Mouse (Mus musculus) stomach, embryonic 15.5 days (tissue): ENCODE measurements at regions not wholly inside any gene's neighbourhood (a gene's known extent, or its start where the extent isn't known, plus 50 kb on each side); places are given as distances from the start of the nearest gene placed in this dataset.

Experiments used
- ATAC-seq: fragments of 200-750 bp; cut with Nextera tagmentation; 2 replicates; pipeline ENCODE4 v1.8.0; 2017; ENCODE audit warnings: low read depth, moderate number of reproducible peaks, moderate TSS enrichment; ENCODE audit not compliant: insufficient read depth, low FRiP score
- H3K27ac ChIP-seq: fragments of 300-500 bp; sonication (generic); 2 replicates; pipeline ENCODE4 v1.5.1; 2015; ENCODE audit warnings: mild to moderate bottlenecking, inconsistent platforms
- H3K27me3 ChIP-seq: fragments of 300-500 bp; sonication (generic); replicated peaks from 2 replicates; pipeline ENCODE4 v1.6.1; 2015; ENCODE audit warnings: inconsistent platforms
- H3K36me3 ChIP-seq: fragments of 300-500 bp; sonication (generic); 2 replicates; pipeline ENCODE4 v1.6.1; 2015; ENCODE audit warnings: inconsistent platforms
- H3K4me1 ChIP-seq: fragments of 300-500 bp; sonication (generic); 2 replicates; pipeline ENCODE4 v1.6.1; 2015; ENCODE audit warnings: inconsistent platforms
- H3K4me2 ChIP-seq: fragments of 300-500 bp; sonication (generic); 2 replicates; pipeline ENCODE4 v1.6.1; 2015; ENCODE audit warnings: mild to moderate bottlenecking, inconsistent platforms
- H3K4me3 ChIP-seq: fragments of 300-500 bp; sonication (generic); replicated peaks from 2 replicates; pipeline ENCODE4 v1.5.1; 2015; ENCODE audit warnings: inconsistent platforms
- H3K9ac ChIP-seq: fragments of 300-500 bp; sonication (generic); 2 replicates; pipeline ENCODE4 v1.6.1; 2015; ENCODE audit warnings: inconsistent platforms
- H3K9me3 ChIP-seq: fragments of 300-500 bp; sonication (generic); 2 replicates; pipeline ENCODE4 v1.6.1; 2016; ENCODE audit warnings: inconsistent platforms
- WGBS: fragments of 180-500 bp; shearing (Covaris S2); methylation state at CpG from one replicate; pipeline ENCODE4 v1.1.7; 2015; 5-methylcytosine and 5-hydroxymethylcytosine counted together

DNA sequence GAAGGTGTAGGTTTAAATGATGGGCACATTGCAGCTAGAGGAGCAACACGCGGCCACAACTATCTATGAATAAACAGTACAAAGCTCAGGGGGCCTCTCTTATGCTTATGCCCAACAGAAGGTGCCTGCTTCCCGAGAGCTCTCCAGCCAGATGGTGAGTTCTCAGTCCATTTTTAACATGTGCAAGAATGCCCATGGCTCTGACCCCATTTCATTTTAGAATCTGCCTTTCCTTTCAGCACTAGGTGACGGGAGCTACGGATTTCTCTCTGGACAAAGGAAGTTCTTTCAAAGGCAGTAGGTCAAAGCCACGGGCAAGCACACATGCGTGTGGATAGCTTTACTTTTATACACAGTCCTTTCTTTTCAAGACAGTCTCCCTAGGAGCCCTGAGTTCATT lies 64.3 kb upstream of the Cnot2 start:
- Histone ChIP-seq H3K27ac (no peak overlapping the region), H3K4me2 (no peak overlapping the region), H3K4me1 (no peaks in the 10 kb centered on the region), H3K36me3 (no peaks in the 10 kb centered on the region), H3K4me3 (no peak overlapping the region), H3K27me3 (no peaks in the 10 kb centered on the region), H3K9me3 (no peaks in the 10 kb centered on the region), H3K9ac (no peak overlapping the region)
- no peak for ATAC-seq
- 67% methylated on average over 7 of the region's 7 CpGs for WGBS

DNA sequence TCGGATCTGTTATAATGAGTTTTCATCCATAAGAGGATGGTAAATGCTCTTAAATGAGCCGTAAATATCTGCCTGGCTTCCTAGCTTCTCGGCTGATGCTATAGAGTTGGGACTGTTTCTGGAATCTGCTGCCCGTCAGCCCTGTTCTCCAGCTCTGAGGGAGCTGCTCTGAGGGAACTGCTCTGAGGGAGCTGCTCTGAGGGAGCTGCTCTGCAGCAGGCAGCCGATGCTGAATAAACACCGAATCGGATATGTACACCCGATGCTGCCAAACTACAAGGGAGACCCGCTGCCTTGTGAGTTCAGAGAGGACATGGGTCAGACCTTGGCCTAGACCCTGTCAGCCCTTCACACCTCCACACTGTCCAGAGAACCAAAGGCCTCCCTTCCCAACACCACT lies 63.8 kb upstream of the Cnot2 start:
- Histone ChIP-seq H3K27me3 (no peaks in the 10 kb centered on the region), H3K4me3 (no peak overlapping the region), H3K4me2 (no peak overlapping the region), H3K27ac (no peak overlapping the region), H3K36me3 (no peaks in the 10 kb centered on the region), H3K9me3 (no peaks in the 10 kb centered on the region), H3K4me1 (no peaks in the 10 kb centered on the region), H3K9ac (no peak overlapping the region)
- ATAC-seq, result no peak
- 63% methylated on average over 9 of the region's 9 CpGs for WGBS
